Mouse (Mus musculus) left cerebral cortex, postnatal 10 days (tissue): ENCODE results near the gene S100a11. TPM values are rescaled to one million over a fixed set of nuclear protein-coding genes. Genes with fewer than 3 reads are reported as not detected.
"Not testable (repeated sequence)": the region's sequence is repeated elsewhere in the genome, so short reads cannot be mapped to it uniquely, and the experiment has no call there.

Experiments
- DNase-seq, 2 experiments: peaks; one replicate each; pipeline ENCODE4 v3.0.0; 2021 to 2022; ENCODE audit warnings: low spot score in 2 of 2, mixed read lengths in 1 of 2; ENCODE audit errors: extremely low spot score in 1 of 2
- intact Hi-C: fragments of 180-260 bp; cut with DNase I; formaldehyde crosslinking; loops from one replicate; pipeline ENCODE4 v1.15.1; 2025
- total RNA-seq, 2 experiments: library from RNA; stranded (reverse); gene quantifications; 2 replicates each; pipeline ENCODE4 v1.2.3; 2021

Gene S100a11
- total RNA-seq, 2 experiments from 2014 or later: 23.7 to 24.1 TPM

- intact Hi-C loops: no loop called here
- no peak for DNase-seq
Observed at GRCm38 (mm10) chr3:93514628-93515027, 5.7 kb upstream of the S100a11 start.

- intact Hi-C loops: no loop called here
- no peak for DNase-seq
Observed at GRCm38 (mm10) chr3:93517343-93517742, 2.9 kb upstream of the S100a11 start.

- intact Hi-C loops: no loop called here
Observed at GRCm38 (mm10) chr3:93519856-93520329, 395 bp upstream of the S100a11 start.

GRCm38 (mm10) chr3:93521462-93522057, 1.3 kb downstream of the S100a11 start:
- intact Hi-C loops: no loop called here
- no peak for DNase-seq

More at GRCm38 (mm10) chr3:93519856-93520329, 395 bp upstream of the S100a11 start:
- DNase-seq: no peak

- DNase-seq: peak; percentile 14 to 47
Observed at GRCm38 (mm10) chr3:93522611-93523010, 2.3 kb downstream of the S100a11 start.

GRCm38 (mm10) chr3:93527300-93527699, 7.0 kb downstream of the S100a11 start:
- DNase-seq: no peak
- intact Hi-C loops: no loop called here

More at GRCm38 (mm10) chr3:93522611-93523010, 2.3 kb downstream of the S100a11 start:
- intact Hi-C loops: no loop called here

GRCm38 (mm10) chr3:93528807-93529206, 8.5 kb downstream of the S100a11 start:
- intact Hi-C loops: no loop called here
- DNase-seq: no peak

GRCm38 (mm10) chr3:93537068-93537576, 16.8 kb downstream of the S100a11 start:
- intact Hi-C loops: no loop called here
- DNase-seq: no peak

GRCm38 (mm10) chr3:93538486-93538885, 18.2 kb downstream of the S100a11 start:
- DNase-seq: no peak
- intact Hi-C loops: no loop called here

- no peak for DNase-seq
- intact Hi-C loops: loop anchor here (10.0 kb wide), 1 partner anchor 63 kb away; no protein-coding TSS in a partner anchor
Observed at GRCm38 (mm10) chr3:93541501-93541900, 21.2 kb downstream of the S100a11 start.

- not testable (repeated sequence) for DNase-seq
- intact Hi-C loops: loop anchor here (10.0 kb wide), 1 partner anchor 61 kb away; no protein-coding TSS in a partner anchor
Observed at GRCm38 (mm10) chr3:93544170-93544569, 23.9 kb downstream of the S100a11 start.

GRCm38 (mm10) chr3:93547099-93547648, 26.9 kb downstream of the S100a11 start:
- intact Hi-C loops: loop anchor here (10.0 kb wide), 1 partner anchor 58 kb away; no protein-coding TSS in a partner anchor
- peak; percentile 49 to 79 for DNase-seq

GRCm38 (mm10) chr3:93547749-93548540, 27.7 kb downstream of the S100a11 start:
- intact Hi-C loops: loop anchor here (10.0 kb wide), 1 partner anchor 57 kb away; no protein-coding TSS in a partner anchor
- DNase-seq: no peak

- no peak for DNase-seq
- intact Hi-C loops: loop anchor here (10.0 kb wide), 1 partner anchor 56 kb away; no protein-coding TSS in a partner anchor
Observed at GRCm38 (mm10) chr3:93548541-93549266, 28.4 kb downstream of the S100a11 start.

GRCm38 (mm10) chr3:93549986-93550385, 29.7 kb downstream of the S100a11 start:
- DNase-seq: no peak
- intact Hi-C loops: loop anchor here (10.0 kb wide), 1 partner anchor 55 kb away; no protein-coding TSS in a partner anchor

GRCm38 (mm10) chr3:93551950-93552901, 31.9 kb downstream of the S100a11 start:
- intact Hi-C loops: no loop called here
- DNase-seq: no peak

- intact Hi-C loops: no loop called here
- DNase-seq: no peak
Observed at GRCm38 (mm10) chr3:93553311-93553710, 33.0 kb downstream of the S100a11 start.
